Mouse (Mus musculus): ENCODE results near the gene Ccdc171.

- no peak for TF ChIP-seq MAFK (IDR thresholded peaks at IDR 0.05; ENCODE audit: insufficient read depth, low read depth, low read length)
- TF ChIP-seq ZNF384 (IDR thresholded peaks at IDR 0.05; ENCODE audit: low read depth, low read length) = no peak
Measured at GRCm38 (mm10) chr4:83775136-83775535, 249.8 kb downstream of the Ccdc171 start.
